ENCODE assay signal across 22 mouse cellular contexts in the genomic region with DNA sequence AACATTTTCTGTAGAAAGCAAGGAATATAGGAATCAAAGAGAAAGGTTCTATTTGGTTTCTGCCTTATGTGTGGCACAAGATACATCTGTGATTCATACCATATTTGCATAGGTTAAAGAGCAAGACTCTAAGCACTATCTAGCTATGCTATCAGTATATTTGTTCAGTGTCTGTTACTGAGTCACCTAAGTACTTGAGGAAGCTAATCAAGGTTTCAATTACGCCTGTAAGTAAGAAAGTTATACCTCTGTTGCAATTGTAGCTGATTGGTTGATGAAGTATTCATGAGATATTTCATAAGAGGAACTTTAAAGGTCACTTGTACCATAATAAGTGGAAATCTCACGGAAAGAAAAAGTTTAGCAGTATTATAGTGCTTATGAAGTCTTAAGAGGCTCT.
DNase-seq lines count a peak whose midpoint lies in the region; ATAC-seq and TF ChIP-seq lines count a peak whose summit lies in the region.
"Had no signal": no experiment of that assay in that cellular context is flagged by ENCODE, and none has a peak within 500 bp of the region (broad histone marks: within the 10 kb centered on the region; RNA-seq: fewer than 3 reads in every experiment).

No protein-coding gene starts in this region.

- peak; percentile 2 for DNase-seq in CD4-positive, CD25-positive, alpha-beta regulatory T cell, adult 2 months (ENCODE audit: low read depth, low spot score)
- DNase-seq in stomach, postnatal 0 days (ENCODE audit: low spot score): no peak
- DNase-seq in thymus, postnatal 10 days (ENCODE audit: low spot score in 2 of 2): no peak
- no peak for DNase-seq in hindbrain, postnatal 0 days (ENCODE audit: low spot score)
- DNase-seq: adrenal gland, adult 2 months; adrenal gland, postnatal 25 days; cerebellum, adult 18-20 months; cerebellum, adult 9-11 months; cerebellum, postnatal 36 days; gastrocnemius, postnatal 10 days; heart, adult 18-20 months; heart, postnatal 10 days; heart, postnatal 4 days had no signal

- no peaks in the 10 kb centered on the region for H3K4me1 ChIP-seq in intestine, postnatal 0 days (replicated peaks; ENCODE audit: control insufficient read depth, insufficient read depth, low read length)
- H3K4me1 ChIP-seq in stomach, postnatal 0 days (replicated peaks; ENCODE audit: control insufficient read depth, insufficient read depth): no peaks in the 10 kb centered on the region
- no peaks in the 10 kb centered on the region for H3K4me1 ChIP-seq in kidney, embryonic 15.5 days
- H3K4me1 ChIP-seq in hindbrain, postnatal 0 days (ENCODE audit: insufficient read depth, low read length): no peaks in the 10 kb centered on the region
- H3K4me1 ChIP-seq: embryonic facial prominence, embryonic 13.5 days; forebrain, embryonic 12.5 days; heart, embryonic 10.5 days; hindbrain, embryonic 12.5 days had no signal

- no peak for TF ChIP-seq EP300 in stomach, postnatal 0 days (optimal IDR thresholded peaks at IDR 0.05)

- WGBS in intestine, postnatal 0 days: 38% methylated on average over 2 of the region's 2 CpGs
- 68% methylated on average over 2 of the region's 2 CpGs for WGBS in stomach, postnatal 0 days
- 70% methylated on average over 2 of the region's 2 CpGs for WGBS in kidney, embryonic 15.5 days
- 68% methylated on average over 2 of the region's 2 CpGs for WGBS in hindbrain, postnatal 0 days

- no peak overlapping the region for H3K4me2 ChIP-seq in intestine, postnatal 0 days (replicated peaks; ENCODE audit: low read depth)
- H3K4me2 ChIP-seq in stomach, postnatal 0 days (replicated peaks; ENCODE audit: low read depth): no peak overlapping the region
- H3K4me2 ChIP-seq in kidney, embryonic 15.5 days: no peak overlapping the region
- no peak overlapping the region for H3K4me2 ChIP-seq in hindbrain, postnatal 0 days (ENCODE audit: low read depth, low read length)
- H3K4me2 ChIP-seq: embryonic facial prominence, embryonic 13.5 days; forebrain, embryonic 12.5 days; hindbrain, embryonic 12.5 days had no signal

- ATAC-seq in activated CD4-positive, CD25-positive, alpha-beta regulatory T cell, adult 4 months: peak; percentile 40
- ATAC-seq in intestine, postnatal 0 days: peak; percentile 99
- peak; percentile 94 for ATAC-seq in stomach, postnatal 0 days (ENCODE audit: low FRiP score, low TSS enrichment)
- no peak for ATAC-seq in kidney, embryonic 15.5 days (replicated peaks; ENCODE audit: low FRiP score)
- no peak for ATAC-seq in hindbrain, postnatal 0 days
- ATAC-seq: forebrain, embryonic 16.5 days; Patski had no signal

- H3K9ac ChIP-seq in intestine, postnatal 0 days (ENCODE audit: low read depth, low read length): no peak overlapping the region
- H3K9ac ChIP-seq in stomach, postnatal 0 days (ENCODE audit: low read length): no peak overlapping the region
- H3K9ac ChIP-seq in kidney, embryonic 15.5 days: no peak overlapping the region
- H3K9ac ChIP-seq in hindbrain, postnatal 0 days (replicated peaks; ENCODE audit: low read length): no peak overlapping the region
- H3K9ac ChIP-seq: embryonic facial prominence, embryonic 13.5 days; forebrain, embryonic 12.5 days; hindbrain, embryonic 12.5 days had no signal

- H3K27me3 ChIP-seq in intestine, postnatal 0 days (replicated peaks; ENCODE audit: control insufficient read depth, insufficient read depth, low read length): no peaks in the 10 kb centered on the region
- H3K27me3 ChIP-seq in stomach, postnatal 0 days (ENCODE audit: control insufficient read depth, insufficient read depth, low read length): no peaks in the 10 kb centered on the region
- no peaks in the 10 kb centered on the region for H3K27me3 ChIP-seq in kidney, embryonic 15.5 days
- H3K27me3 ChIP-seq in hindbrain, postnatal 0 days (ENCODE audit: insufficient read depth, low read length): no peaks in the 10 kb centered on the region
- H3K27me3 ChIP-seq: embryonic facial prominence, embryonic 13.5 days; forebrain, embryonic 12.5 days; hindbrain, embryonic 12.5 days had no signal

- no peak for TF ChIP-seq CTCF in intestine, postnatal 0 days (IDR thresholded peaks at IDR 0.05; ENCODE audit: low read depth)
- no peak for TF ChIP-seq CTCF in stomach, postnatal 0 days (IDR thresholded peaks at IDR 0.05; ENCODE audit: low read depth)
- TF ChIP-seq CTCF in hindbrain, postnatal 0 days (IDR thresholded peaks at IDR 0.05; ENCODE audit: low read depth): no peak

- H3K4me3 ChIP-seq in intestine, postnatal 0 days (ENCODE audit: low read depth, low read length): no peak overlapping the region
- no peak overlapping the region for H3K4me3 ChIP-seq in stomach, postnatal 0 days (ENCODE audit: low read depth, low read length)
- H3K4me3 ChIP-seq in kidney, embryonic 15.5 days (replicated peaks): no peak overlapping the region
- no peak overlapping the region for H3K4me3 ChIP-seq in hindbrain, postnatal 0 days (ENCODE audit: low read length)
- H3K4me3 ChIP-seq: embryonic facial prominence, embryonic 13.5 days; forebrain, embryonic 12.5 days; heart, embryonic 10.5 days; hindbrain, embryonic 12.5 days had no signal

- no peaks in the 10 kb centered on the region for H3K9me3 ChIP-seq in intestine, postnatal 0 days (ENCODE audit: control insufficient read depth)
- H3K9me3 ChIP-seq in stomach, postnatal 0 days (ENCODE audit: control insufficient read depth, low read length): no peaks in the 10 kb centered on the region
- H3K9me3 ChIP-seq in kidney, embryonic 15.5 days (replicated peaks): no peaks in the 10 kb centered on the region
- no peaks in the 10 kb centered on the region for H3K9me3 ChIP-seq in hindbrain, postnatal 0 days (ENCODE audit: low read length)
- H3K9me3 ChIP-seq: embryonic facial prominence, embryonic 13.5 days; forebrain, embryonic 12.5 days; heart, embryonic 10.5 days; hindbrain, embryonic 12.5 days had no signal

- H3K36me3 ChIP-seq in intestine, postnatal 0 days (ENCODE audit: control insufficient read depth, insufficient read depth): no peaks in the 10 kb centered on the region
- no peaks in the 10 kb centered on the region for H3K36me3 ChIP-seq in stomach, postnatal 0 days (ENCODE audit: control insufficient read depth, insufficient read depth, low read length)
- no peaks in the 10 kb centered on the region for H3K36me3 ChIP-seq in kidney, embryonic 15.5 days
- H3K36me3 ChIP-seq in hindbrain, postnatal 0 days (ENCODE audit: insufficient read depth, low read length): no peaks in the 10 kb centered on the region
- H3K36me3 ChIP-seq: embryonic facial prominence, embryonic 13.5 days; forebrain, embryonic 12.5 days; heart, embryonic 10.5 days; hindbrain, embryonic 12.5 days had no signal

- no peak overlapping the region for H3K27ac ChIP-seq in intestine, postnatal 0 days (ENCODE audit: low read depth, low read length)
- H3K27ac ChIP-seq in stomach, postnatal 0 days (replicated peaks): no peak overlapping the region
- no peak overlapping the region for H3K27ac ChIP-seq in kidney, embryonic 15.5 days
- no peak overlapping the region for H3K27ac ChIP-seq in hindbrain, postnatal 0 days
- H3K27ac ChIP-seq: embryonic facial prominence, embryonic 13.5 days; forebrain, embryonic 12.5 days; heart, embryonic 10.5 days; hindbrain, embryonic 12.5 days had no signal

Comparison
In these comparisons a context has a peak if more than half of its experiments do, and no peak if none do; other contexts are left out.
1. ATAC-seq: peak in activated CD4-positive, CD25-positive, alpha-beta regulatory T cell, adult 4 months (single experiment), intestine, postnatal 0 days (single experiment) and stomach, postnatal 0 days (single experiment); none in kidney, embryonic 15.5 days (single experiment) and hindbrain, postnatal 0 days (single experiment).